Mouse (Mus musculus): ENCODE data around the gene Zfp750. TPM values are rescaled to one million over a fixed set of nuclear protein-coding genes. Genes with fewer than 3 reads are reported as not detected.

Zfp750 gene
- polyA plus RNA-seq, 1 experiment from 2014 or later = 0.58 TPM

DNA sequence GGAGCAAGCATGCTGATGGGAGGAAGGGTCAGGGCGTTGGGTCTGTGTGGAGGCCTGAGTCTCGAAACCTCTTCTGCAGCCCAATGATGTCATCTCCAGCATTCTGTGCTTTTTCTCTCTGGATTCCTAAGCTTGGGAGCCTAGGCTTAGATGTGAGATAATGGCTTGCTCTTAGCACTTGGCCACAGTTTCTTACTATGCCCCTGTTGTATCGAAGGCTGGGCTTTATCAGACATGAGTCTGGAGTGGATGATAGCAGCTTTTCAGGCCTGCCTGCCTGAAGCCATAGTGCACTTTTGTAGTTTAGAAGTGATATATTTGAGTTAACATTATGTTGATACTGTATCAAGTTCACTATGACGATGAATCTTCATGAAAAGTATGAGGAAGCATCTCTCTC, 17.6 kb downstream of the Zfp750 start:
- no peaks in the 10 kb centered on the region for H3K9me3 ChIP-seq (ENCODE audit: control insufficient read depth, low read length)
- no peaks in the 10 kb centered on the region for H3K27me3 ChIP-seq (ENCODE audit: control insufficient read depth, insufficient read depth, low read length)
- DNase-seq (ENCODE audit: low spot score) (no peak), ATAC-seq (ENCODE audit: insufficient read depth, low FRiP score, low TSS enrichment) (no peak)
- no peak overlapping the region for H3K4me3 ChIP-seq (ENCODE audit: low read depth, low read length)
- no peak overlapping the region for H3K9ac ChIP-seq (ENCODE audit: low read length)
- H3K36me3 ChIP-seq (ENCODE audit: control insufficient read depth, insufficient read depth, low read length) = 0 out of 2 replicates have a peak, but pooled peaks cover 4% of the 10 kb centered on the region
- H3K27ac ChIP-seq (ENCODE audit: low read depth, low read length) = no peak overlapping the region
- 89% methylated on average over 4 of the region's 4 CpGs for WGBS
- no peak overlapping the region for H3K4me2 ChIP-seq (ENCODE audit: low read depth)
- H3K4me1 ChIP-seq (ENCODE audit: control insufficient read depth, insufficient read depth, low read length) = no peaks in the 10 kb centered on the region

GRCm38 (mm10) chr11:121500595-121500994, 18.5 kb downstream of the Zfp750 start:
- Histone ChIP-seq H3K9ac (ENCODE audit: low read length) (no peak overlapping the region), H3K27me3 (ENCODE audit: control insufficient read depth, insufficient read depth, low read length) (no peaks in the 10 kb centered on the region), H3K36me3 (ENCODE audit: control insufficient read depth, insufficient read depth, low read length) (0 out of 2 replicates have a peak, but pooled peaks cover 4% of the 10 kb centered on the region), H3K4me1 (ENCODE audit: control insufficient read depth, insufficient read depth, low read length) (no peaks in the 10 kb centered on the region), H3K27ac (ENCODE audit: low read depth, low read length) (no peak overlapping the region), H3K4me2 (ENCODE audit: low read depth) (no peak overlapping the region), H3K9me3 (ENCODE audit: control insufficient read depth, low read length) (no peaks in the 10 kb centered on the region), H3K4me3 (ENCODE audit: low read depth, low read length) (no peak overlapping the region)
- DNase-seq (ENCODE audit: low spot score) (no peak), ATAC-seq (ENCODE audit: insufficient read depth, low FRiP score, low TSS enrichment) (no peak)

GRCm38 (mm10) chr11:121490651-121491050, 28.5 kb downstream of the Zfp750 start:
- no peaks in the 10 kb centered on the region for H3K27me3 ChIP-seq (ENCODE audit: control insufficient read depth, insufficient read depth, low read length)
- no peaks in the 10 kb centered on the region for H3K36me3 ChIP-seq (ENCODE audit: control insufficient read depth, insufficient read depth, low read length)
- H3K4me3 ChIP-seq (ENCODE audit: low read depth, low read length) = no peak overlapping the region
- H3K4me1 ChIP-seq (ENCODE audit: control insufficient read depth, insufficient read depth, low read length) = no peaks in the 10 kb centered on the region
- no peak for ATAC-seq (ENCODE audit: insufficient read depth, low FRiP score, low TSS enrichment)
- DNase-seq (ENCODE audit: low spot score) = no peak
- H3K27ac ChIP-seq (ENCODE audit: low read depth, low read length) = no peak overlapping the region
- H3K9ac ChIP-seq (ENCODE audit: low read length) = no peak overlapping the region
- H3K9me3 ChIP-seq (ENCODE audit: control insufficient read depth, low read length) = no peaks in the 10 kb centered on the region
- H3K4me2 ChIP-seq (ENCODE audit: low read depth) = no peak overlapping the region

DNA sequence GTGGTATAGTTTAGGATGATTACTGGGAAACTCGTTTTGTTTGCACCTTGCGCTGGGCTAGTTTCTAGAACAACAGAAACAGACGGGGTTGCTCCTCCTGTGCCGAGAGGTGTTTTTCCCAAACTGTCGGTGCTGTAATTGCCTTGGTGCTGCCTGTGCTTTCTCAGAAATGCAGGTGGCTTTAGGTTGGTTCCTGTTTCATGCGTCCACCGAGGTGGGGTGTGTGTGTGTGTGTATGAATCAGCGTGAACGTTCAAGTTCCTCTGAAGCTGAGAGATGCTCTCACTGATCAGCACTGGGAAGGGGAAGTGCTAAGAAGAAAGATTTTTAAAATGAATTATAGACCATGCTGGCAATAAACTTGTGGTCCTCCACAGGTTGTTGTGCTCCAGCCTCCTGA, 33.3 kb downstream of the Zfp750 start:
- H3K27me3 ChIP-seq (ENCODE audit: control insufficient read depth, insufficient read depth, low read length) = no peaks in the 10 kb centered on the region
- H3K9me3 ChIP-seq (ENCODE audit: control insufficient read depth, low read length) = no peaks in the 10 kb centered on the region
- H3K9ac ChIP-seq (ENCODE audit: low read length) = no peak overlapping the region
- H3K36me3 ChIP-seq (ENCODE audit: control insufficient read depth, insufficient read depth, low read length) = no peaks in the 10 kb centered on the region
- no peak overlapping the region for H3K4me2 ChIP-seq (ENCODE audit: low read depth)
- H3K4me1 ChIP-seq (ENCODE audit: control insufficient read depth, insufficient read depth, low read length) = no peaks in the 10 kb centered on the region
- H3K4me3 ChIP-seq (ENCODE audit: low read depth, low read length) = no peak overlapping the region
- ATAC-seq (ENCODE audit: insufficient read depth, low FRiP score, low TSS enrichment) = no peak
- no peak for DNase-seq (ENCODE audit: low spot score)
- no peak overlapping the region for H3K27ac ChIP-seq (ENCODE audit: low read depth, low read length)
- WGBS = 93% methylated on average over 9 of the region's 9 CpGs

- Histone ChIP-seq H3K4me2 (ENCODE audit: low read depth) (no peak overlapping the region), H3K27ac (ENCODE audit: low read depth, low read length) (no peak overlapping the region), H3K36me3 (ENCODE audit: control insufficient read depth, insufficient read depth, low read length) (no peaks in the 10 kb centered on the region), H3K27me3 (ENCODE audit: control insufficient read depth, insufficient read depth, low read length) (no peaks in the 10 kb centered on the region), H3K4me1 (ENCODE audit: control insufficient read depth, insufficient read depth, low read length) (no peaks in the 10 kb centered on the region), H3K4me3 (ENCODE audit: low read depth, low read length) (no peak overlapping the region), H3K9ac (ENCODE audit: low read length) (no peak overlapping the region), H3K9me3 (ENCODE audit: control insufficient read depth, low read length) (no peaks in the 10 kb centered on the region)
- no peak for ATAC-seq (ENCODE audit: insufficient read depth, low FRiP score, low TSS enrichment)
- 88% methylated on average over 2 of the region's 2 CpGs for WGBS
- DNase-seq (ENCODE audit: low spot score) = no peak
Measured at GRCm38 (mm10) chr11:121481129-121481528, 38.0 kb downstream of the Zfp750 start.

DNA sequence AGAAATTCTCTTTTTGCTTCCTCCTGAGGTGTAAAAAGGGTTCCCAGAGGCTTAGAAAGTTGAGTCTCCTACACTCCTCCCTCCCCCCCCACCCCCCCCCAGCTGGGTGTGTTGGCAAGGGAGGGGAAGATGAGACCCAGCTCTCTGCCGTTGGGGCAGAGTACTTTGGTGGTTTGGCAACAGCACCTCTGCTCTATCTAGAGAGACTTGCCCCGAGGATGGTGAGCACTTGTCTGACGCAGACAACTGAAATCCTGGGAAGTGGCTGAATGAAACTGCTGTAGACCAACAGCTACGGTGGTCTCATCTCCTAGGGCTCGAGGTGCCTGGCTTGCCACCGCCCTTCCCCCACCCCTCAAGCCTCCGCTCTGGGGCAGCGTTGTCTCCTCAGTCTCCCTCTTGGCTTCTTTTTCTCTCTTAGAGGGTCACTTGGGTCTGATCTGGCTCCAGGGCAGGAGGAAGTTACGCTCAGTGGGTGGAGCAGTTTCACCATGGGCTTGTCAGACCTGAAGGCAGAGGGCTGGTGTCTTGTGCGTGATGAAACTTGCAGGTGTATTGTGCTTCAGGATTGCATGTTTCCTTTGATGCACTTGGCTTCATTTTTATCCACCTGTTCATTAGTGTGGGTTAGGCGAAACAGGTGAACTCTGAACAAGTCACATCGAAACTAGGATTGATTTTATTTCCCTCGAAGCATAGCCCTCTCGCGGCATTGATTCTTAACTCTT, 39.5 kb downstream of the Zfp750 start:
- Histone ChIP-seq H3K9me3 (ENCODE audit: control insufficient read depth, low read length) (no peaks in the 10 kb centered on the region), H3K4me1 (ENCODE audit: control insufficient read depth, insufficient read depth, low read length) (no peaks in the 10 kb centered on the region), H3K4me3 (ENCODE audit: low read depth, low read length) (no peak overlapping the region), H3K27ac (ENCODE audit: low read depth, low read length) (no peak overlapping the region), H3K4me2 (ENCODE audit: low read depth) (no peak overlapping the region), H3K36me3 (ENCODE audit: control insufficient read depth, insufficient read depth, low read length) (no peaks in the 10 kb centered on the region), H3K27me3 (ENCODE audit: control insufficient read depth, insufficient read depth, low read length) (no peaks in the 10 kb centered on the region), H3K9ac (ENCODE audit: low read length) (no peak overlapping the region)
- DNase-seq (ENCODE audit: low spot score) = no peak
- WGBS = 87% methylated on average over 15 of the region's 15 CpGs
- no peak for ATAC-seq (ENCODE audit: insufficient read depth, low FRiP score, low TSS enrichment)

DNA sequence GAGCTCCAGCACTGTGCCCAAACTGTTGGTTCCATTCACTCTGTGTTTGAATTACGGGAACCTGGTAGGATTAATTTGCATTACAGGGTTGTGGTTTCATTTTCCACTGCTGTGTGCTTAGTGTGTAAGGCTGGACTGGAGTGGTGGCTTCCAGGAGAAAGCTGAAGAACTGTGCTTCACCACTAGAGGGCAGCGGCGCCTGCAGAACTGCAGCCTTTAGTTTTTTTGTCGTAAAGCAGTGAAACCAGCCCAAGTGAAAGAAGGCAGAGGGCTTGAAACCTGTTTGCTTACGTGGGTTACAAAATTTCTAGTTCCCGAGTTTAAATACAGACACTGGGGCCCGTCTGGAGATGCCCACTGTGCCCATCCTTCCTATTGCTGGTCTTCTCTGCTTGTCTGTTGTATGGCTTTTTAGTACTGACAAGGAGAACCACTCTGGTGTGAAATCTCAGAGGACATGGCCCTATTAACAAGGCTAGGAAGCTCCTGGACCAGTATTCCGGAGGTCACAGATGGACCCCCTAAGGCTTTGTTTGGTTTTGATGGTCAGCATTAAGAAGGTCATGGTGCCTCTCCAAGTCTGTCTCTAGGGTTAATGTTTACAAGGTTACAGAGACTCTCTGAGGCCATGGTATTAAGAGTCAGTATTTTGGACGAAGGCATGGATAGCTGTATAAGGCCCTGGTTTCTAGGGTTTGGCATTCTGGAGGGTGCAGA, 43.3 kb downstream of the Zfp750 start:
- WGBS = 41% methylated on average over 9 of the region's 9 CpGs
- DNase-seq (ENCODE audit: low spot score) (peak; percentile 77), ATAC-seq (ENCODE audit: insufficient read depth, low FRiP score, low TSS enrichment) (no peak)
- H3K9ac ChIP-seq (ENCODE audit: low read length) = no peak overlapping the region
- H3K4me1 ChIP-seq (ENCODE audit: control insufficient read depth, insufficient read depth, low read length) = no peaks in the 10 kb centered on the region
- no peak overlapping the region for H3K4me3 ChIP-seq (ENCODE audit: low read depth, low read length)
- H3K27ac ChIP-seq (ENCODE audit: low read depth, low read length) = no peak overlapping the region
- no peaks in the 10 kb centered on the region for H3K36me3 ChIP-seq (ENCODE audit: control insufficient read depth, insufficient read depth, low read length)
- no peaks in the 10 kb centered on the region for H3K9me3 ChIP-seq (ENCODE audit: control insufficient read depth, low read length)
- H3K4me2 ChIP-seq (ENCODE audit: low read depth) = no peak overlapping the region
- no peaks in the 10 kb centered on the region for H3K27me3 ChIP-seq (ENCODE audit: control insufficient read depth, insufficient read depth, low read length)

DNA sequence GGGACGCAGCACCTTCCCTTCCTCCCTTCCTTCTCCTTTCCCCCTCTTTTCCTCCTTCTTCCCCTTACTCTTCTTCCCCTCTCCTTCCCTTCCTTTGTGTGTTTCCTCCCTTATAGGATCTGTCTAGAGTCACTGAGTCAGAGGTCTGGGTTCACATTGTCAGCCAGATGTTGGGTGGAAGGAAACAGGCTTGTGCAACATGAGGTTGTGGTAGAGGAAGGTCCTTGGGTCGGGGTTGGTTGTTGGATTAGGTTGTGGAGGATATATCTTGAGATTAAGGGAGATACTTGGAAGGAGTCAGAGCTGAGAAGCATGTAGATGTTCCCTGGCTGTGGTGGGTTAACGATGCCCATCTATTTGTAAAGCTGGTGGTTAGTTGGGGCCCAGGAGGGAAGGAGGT, 44.3 kb downstream of the Zfp750 start:
- no peak for ATAC-seq (ENCODE audit: insufficient read depth, low FRiP score, low TSS enrichment)
- Histone ChIP-seq H3K27ac (ENCODE audit: low read depth, low read length) (no peak overlapping the region), H3K9ac (ENCODE audit: low read length) (no peak overlapping the region), H3K4me1 (ENCODE audit: control insufficient read depth, insufficient read depth, low read length) (no peaks in the 10 kb centered on the region), H3K4me3 (ENCODE audit: low read depth, low read length) (no peak overlapping the region), H3K27me3 (ENCODE audit: control insufficient read depth, insufficient read depth, low read length) (no peaks in the 10 kb centered on the region), H3K4me2 (ENCODE audit: low read depth) (no peak overlapping the region), H3K9me3 (ENCODE audit: control insufficient read depth, low read length) (no peaks in the 10 kb centered on the region), H3K36me3 (ENCODE audit: control insufficient read depth, insufficient read depth, low read length) (no peaks in the 10 kb centered on the region)
- 76% methylated on average over 3 of the region's 3 CpGs for WGBS
- no peak for DNase-seq (ENCODE audit: low spot score)

DNA sequence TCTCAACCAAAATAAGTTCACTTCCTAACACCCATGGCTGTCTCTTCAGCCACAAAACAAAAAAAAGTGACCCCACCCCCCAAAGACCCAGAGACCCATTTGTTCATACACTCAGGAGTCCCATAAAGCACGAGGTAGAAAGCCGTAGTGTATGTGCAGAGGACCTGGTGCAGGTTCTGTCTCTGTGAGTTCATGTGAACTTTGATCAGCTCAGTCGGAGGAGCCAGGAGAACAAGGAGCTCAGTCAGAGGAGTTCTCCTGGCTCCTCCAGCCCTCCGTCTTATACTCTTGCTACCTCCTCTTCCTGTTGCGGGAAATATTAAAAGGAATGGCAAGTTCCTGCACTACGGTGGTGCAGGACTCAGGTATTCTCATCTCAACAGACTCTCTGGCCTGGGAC, 51.7 kb downstream of the Zfp750 start:
- 92% methylated on average over 6 of the region's 6 CpGs for WGBS

More for the DNA sequence above, 51.7 kb downstream of the Zfp750 start:
- Histone ChIP-seq H3K4me1 (ENCODE audit: control insufficient read depth, insufficient read depth, low read length) (no peaks in the 10 kb centered on the region), H3K4me3 (ENCODE audit: low read depth, low read length) (no peak overlapping the region), H3K9ac (ENCODE audit: low read length) (no peak overlapping the region), H3K4me2 (ENCODE audit: low read depth) (no peak overlapping the region), H3K9me3 (ENCODE audit: control insufficient read depth, low read length) (no peaks in the 10 kb centered on the region), H3K27me3 (ENCODE audit: control insufficient read depth, insufficient read depth, low read length) (no peaks in the 10 kb centered on the region), H3K27ac (ENCODE audit: low read depth, low read length) (no peak overlapping the region), H3K36me3 (ENCODE audit: control insufficient read depth, insufficient read depth, low read length) (peaks cover 3% of the 10 kb centered on the region)
- ATAC-seq (ENCODE audit: insufficient read depth, low FRiP score, low TSS enrichment) = no peak
- no peak for DNase-seq (ENCODE audit: low spot score)

All from neural tube, embryonic 11.5 days (tissue).